Mouse (Mus musculus) frontal cortex, postnatal 36 days (tissue): Measurements from ENCODE around the gene Spata13.

Experiments used
- DNase-seq, 2 experiments: peaks; one replicate each; pipeline ENCODE4 v3.0.0; 2022; ENCODE audit warnings: low spot score in 2 of 2

Spata13 gene

GRCm38 (mm10) chr14:60675697-60676096, 41.9 kb downstream of the Spata13 start:
- DNase-seq, result peak in 1 of 2 experiments; percentile 13

GRCm38 (mm10) chr14:60676625-60677314, 43.0 kb downstream of the Spata13 start:
- DNase-seq, result no peak

GRCm38 (mm10) chr14:60682361-60683023, 48.7 kb downstream of the Spata13 start:
- DNase-seq, result peak in 1 of 2 experiments; percentile 36

- DNase-seq, result no peak
These were observed 50.2 kb downstream of the Spata13 start for GRCm38 (mm10) chr14:60683989-60684388.

GRCm38 (mm10) chr14:60686733-60687132, 52.9 kb downstream of the Spata13 start:
- DNase-seq, result no peak

- DNase-seq, result no peak
These were observed 53.4 kb downstream of the Spata13 start for GRCm38 (mm10) chr14:60687241-60687640.

GRCm38 (mm10) chr14:60688509-60689205, 54.9 kb downstream of the Spata13 start:
- DNase-seq, result peak; percentile 64 to 72

GRCm38 (mm10) chr14:60689768-60690167, 56.0 kb downstream of the Spata13 start:
- no peak for DNase-seq

- DNase-seq, result no peak
These were observed 56.8 kb downstream of the Spata13 start for GRCm38 (mm10) chr14:60690631-60691030.

GRCm38 (mm10) chr14:60693122-60693536, 59.3 kb downstream of the Spata13 start:
- peak; percentile 51 to 55 for DNase-seq

GRCm38 (mm10) chr14:60693666-60694065, 59.9 kb downstream of the Spata13 start:
- no peak for DNase-seq

- peak; percentile 71 to 75 for DNase-seq
These were observed 60.6 kb downstream of the Spata13 start for GRCm38 (mm10) chr14:60694215-60694997.

- DNase-seq, result no peak
These were observed 63.5 kb downstream of the Spata13 start for GRCm38 (mm10) chr14:60697351-60697750.

- no peak for DNase-seq
These were observed 65.2 kb downstream of the Spata13 start for GRCm38 (mm10) chr14:60698980-60699379.

GRCm38 (mm10) chr14:60702377-60703140, 68.8 kb downstream of the Spata13 start:
- DNase-seq, result no peak

- no peak for DNase-seq
These were observed 70.7 kb downstream of the Spata13 start for GRCm38 (mm10) chr14:60704510-60704909.

GRCm38 (mm10) chr14:60704961-60705360, 71.2 kb downstream of the Spata13 start:
- peak; percentile 59 to 67 for DNase-seq

GRCm38 (mm10) chr14:60709192-60709591, 75.4 kb downstream of the Spata13 start:
- DNase-seq, result peak in 1 of 2 experiments; percentile 11

GRCm38 (mm10) chr14:60709749-60710148, 75.9 kb downstream of the Spata13 start:
- no peak for DNase-seq

- no peak for DNase-seq
These were observed 77.4 kb downstream of the Spata13 start for GRCm38 (mm10) chr14:60711161-60711560.
